Mouse (Mus musculus) myocyte (in vitro differentiated cells): Measurements from ENCODE around the gene Olfr648.

Experiments used
- CEBPB ChIP-seq: IDR thresholded peaks from 2 replicates; pipeline ENCODE4 v1.6.1; 2011; ENCODE audit warnings: mild to moderate bottlenecking, moderate library complexity; ENCODE audit not compliant: poor library complexity, insufficient read depth, severe bottlenecking
- E2F4 ChIP-seq: IDR thresholded peaks from one replicate; pipeline ENCODE4 v1.6.1; 2011; ENCODE audit warnings: mild to moderate bottlenecking, control low read depth, moderate library complexity; ENCODE audit not compliant: insufficient read depth
- MAX ChIP-seq: IDR thresholded peaks from one replicate; pipeline ENCODE4 v1.6.1; 2011; ENCODE audit warnings: low read depth, mild to moderate bottlenecking, control low read depth
- MYOD1 ChIP-seq, 3 experiments: IDR thresholded peaks; one replicate each; pipeline ENCODE4 v1.6.1; 2011; ENCODE audit warnings: control low read depth in 2 of 3, low read depth in 2 of 3, mild to moderate bottlenecking in 2 of 3, moderate library complexity in 1 of 3; ENCODE audit not compliant: insufficient read length in 2 of 3, control insufficient read depth in 1 of 3
- MYOG ChIP-seq, 3 experiments: IDR thresholded peaks; one replicate each; pipeline ENCODE4 v1.6.1; 2011; ENCODE audit warnings: control low read depth in 2 of 3, low read depth in 2 of 3, mild to moderate bottlenecking in 2 of 3; ENCODE audit not compliant: insufficient read length in 2 of 3, control insufficient read depth in 1 of 3, insufficient read depth in 1 of 3
- POLR2A ChIP-seq: IDR thresholded peaks from one replicate; pipeline ENCODE4 v1.6.1; 2011; ENCODE audit warnings: low read depth, mild to moderate bottlenecking, control low read depth, moderate library complexity; ENCODE audit not compliant: insufficient read length
- POLR2AphosphoS2 ChIP-seq: IDR thresholded peaks from one replicate; pipeline ENCODE4 v1.6.1; 2011; ENCODE audit warnings: low read depth, control low read depth; ENCODE audit not compliant: insufficient read length
- REST ChIP-seq: IDR thresholded peaks from one replicate; pipeline ENCODE4 v1.6.1; 2011; ENCODE audit warnings: mild to moderate bottlenecking, control low read depth, moderate library complexity; ENCODE audit not compliant: insufficient read depth, insufficient read length
- SRF ChIP-seq: IDR thresholded peaks from one replicate; pipeline ENCODE4 v1.6.1; 2011; ENCODE audit warnings: low read depth; ENCODE audit not compliant: control insufficient read depth, insufficient read length
- TCF12 ChIP-seq: IDR thresholded peaks from one replicate; pipeline ENCODE4 v1.6.1; 2011; ENCODE audit warnings: mild to moderate bottlenecking, control low read depth; ENCODE audit not compliant: poor library complexity, insufficient read depth, severe bottlenecking
- TCF3 ChIP-seq: IDR thresholded peaks from one replicate; pipeline ENCODE4 v1.6.1; 2011; ENCODE audit warnings: low read depth, control low read depth; ENCODE audit not compliant: insufficient read length
- USF1 ChIP-seq: IDR thresholded peaks from one replicate; pipeline ENCODE4 v1.6.1; 2011; ENCODE audit warnings: low read depth, mild to moderate bottlenecking, control low read depth, moderate library complexity

DNA sequence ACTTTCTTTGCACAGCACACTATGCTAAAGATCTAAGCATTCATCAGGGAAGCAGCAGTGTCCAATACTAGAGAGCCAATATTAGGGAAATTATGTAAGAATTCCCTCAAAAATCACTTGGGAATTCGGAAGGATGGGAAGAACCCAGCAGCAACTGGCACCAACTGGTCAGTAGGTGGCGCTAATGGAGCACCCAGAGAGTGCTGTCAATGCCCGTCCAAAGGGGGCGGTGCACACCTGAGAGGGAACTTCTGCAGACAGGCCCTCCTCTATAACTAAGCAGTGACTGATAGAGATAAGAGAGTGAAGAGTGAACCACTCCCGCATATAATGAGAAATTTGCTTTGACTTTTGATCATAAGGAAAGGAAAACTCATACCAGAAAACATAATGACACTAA, 16.6 kb upstream of the Olfr648 start:
- no peak for TF ChIP-seq MAX
- TF ChIP-seq POLR2A = no peak
- no peak for TF ChIP-seq E2F4
- no peak for TF ChIP-seq MYOG (IDR thresholded peaks at IDR 0.05; ENCODE audit: control insufficient read depth in 1 of 3, insufficient read depth in 1 of 3, insufficient read length in 2 of 3, low read depth in 2 of 3)
- TF ChIP-seq TCF3 = no peak
- TF ChIP-seq TCF12 = no peak
- no peak for TF ChIP-seq MYOD1 (IDR thresholded peaks at IDR 0.05; ENCODE audit: control insufficient read depth in 1 of 3, insufficient read length in 2 of 3, low read depth in 2 of 3)
- no peak for TF ChIP-seq USF1
- no peak for TF ChIP-seq REST
- no peak for TF ChIP-seq SRF
- TF ChIP-seq CEBPB = no peak
- no peak for TF ChIP-seq POLR2AphosphoS2
